Mouse (Mus musculus) midbrain, postnatal 0 days (tissue): ENCODE measurements around the gene Ints7. TPM values are rescaled to one million over a fixed set of nuclear protein-coding genes. Genes with fewer than 3 reads are reported as not detected.

Experiments used
- ATAC-seq: fragments of 200-750 bp; cut with Nextera tagmentation; 2 replicates; pipeline ENCODE4 v1.8.0; 2017; ENCODE audit warnings: moderate number of reproducible peaks, mild to moderate bottlenecking, moderate TSS enrichment, moderate library complexity; ENCODE audit not compliant: low FRiP score
- DNase-seq: peaks from one replicate; pipeline ENCODE4 v3.0.0-alpha.2; 2015; ENCODE audit warnings: low spot score
- H3K27ac ChIP-seq: fragments of 300-500 bp; sonication (generic); 2 replicates; pipeline ENCODE4 v1.5.1; 2014; ENCODE audit warnings: low read depth, mild to moderate bottlenecking, low read length, mixed read lengths
- H3K27me3 ChIP-seq: fragments of 300-500 bp; sonication (generic); 2 replicates; pipeline ENCODE4 v1.6.1; 2014; ENCODE audit warnings: low read length, control low read depth, mixed read lengths; ENCODE audit not compliant: insufficient read depth
- H3K36me3 ChIP-seq: fragments of 300-500 bp; sonication (generic); 2 replicates; pipeline ENCODE4 v1.6.1; 2014; ENCODE audit warnings: low read length, control low read depth, mixed read lengths; ENCODE audit not compliant: insufficient read depth
- H3K4me1 ChIP-seq: fragments of 300-500 bp; sonication (generic); 2 replicates; pipeline ENCODE4 v1.6.1; 2014; ENCODE audit warnings: mild to moderate bottlenecking, control low read depth, antibody characterized with exemption, low read length, mixed read lengths; ENCODE audit not compliant: insufficient read depth
- H3K4me2 ChIP-seq: fragments of 300-500 bp; sonication (generic); 2 replicates; pipeline ENCODE4 v1.6.1; 2014; ENCODE audit warnings: low read depth, mild to moderate bottlenecking, low read length, mixed read lengths; ENCODE audit not compliant: poor library complexity, severe bottlenecking
- H3K4me3 ChIP-seq: fragments of 300-500 bp; sonication (generic); 2 replicates; pipeline ENCODE4 v1.5.1; 2014; ENCODE audit warnings: low read depth, mild to moderate bottlenecking, low read length, moderate library complexity
- H3K9ac ChIP-seq: fragments of 300-500 bp; sonication (generic); replicated peaks from 2 replicates; pipeline ENCODE4 v1.6.1; 2014; ENCODE audit warnings: mild to moderate bottlenecking, low read length, moderate library complexity, mixed read lengths; ENCODE audit not compliant: poor library complexity, severe bottlenecking
- H3K9me3 ChIP-seq: fragments of 300-500 bp; sonication (generic); 2 replicates; pipeline ENCODE4 v1.6.1; 2016; ENCODE audit warnings: low read length, control low read depth
- CTCF ChIP-seq: IDR thresholded peaks from 2 replicates; pipeline ENCODE4 v1.5.1; 2016; ENCODE audit warnings: antibody characterized with exemption, mild to moderate bottlenecking
- WGBS: fragments of 180-500 bp; shearing (Covaris S2); extraction: QIAGEN DNeasy Blood & Tissue Kit; methylation state at CpG from one replicate; pipeline ENCODE4 v1.1.7; 2014; 5-methylcytosine and 5-hydroxymethylcytosine counted together
- polyA plus RNA-seq: library from polyadenylated mRNA; unstranded; fragments of >200 nt; fragmentation: Nextera tagmentation; extraction: Ambion mirVana; gene quantifications from 2 replicates; pipeline ENCODE4 v1.2.1, GENCODE M21; 2015
- total RNA-seq: library from RNA; depleted of rRNA; stranded (reverse); fragments of >200 nt; gene quantifications from 2 replicates; pipeline ENCODE4 v1.2.3, GENCODE M21; 2014

Ints7 gene
- total and polyA plus RNA-seq, 2 experiments from 2014 or later: 27.0 to 33.1 TPM

- ATAC-seq (no peak), DNase-seq (no peak)
- no peaks in the 10 kb centered on the region for H3K27me3 ChIP-seq
- H3K36me3 ChIP-seq: no peaks in the 10 kb centered on the region
- no peak for TF ChIP-seq CTCF
- no peaks in the 10 kb centered on the region for H3K4me1 ChIP-seq
- WGBS: 77% methylated on average over 3 of the region's 3 CpGs
- H3K4me2 ChIP-seq: no peak overlapping the region
- H3K9ac ChIP-seq: no peak overlapping the region
- H3K9me3 ChIP-seq: no peaks in the 10 kb centered on the region
- no peak overlapping the region for H3K27ac ChIP-seq
- H3K4me3 ChIP-seq: no peak overlapping the region
These were observed 63.9 kb downstream of the Ints7 start for GRCm38 (mm10) chr1:191639200-191639807.

GRCm38 (mm10) chr1:191640146-191640545, 64.7 kb downstream of the Ints7 start:
- no peak overlapping the region for H3K27ac ChIP-seq
- 87% methylated on average over 2 of the region's 2 CpGs for WGBS
- TF ChIP-seq CTCF: no peak
- ATAC-seq (no peak), DNase-seq (no peak)
- no peaks in the 10 kb centered on the region for H3K36me3 ChIP-seq
- no peaks in the 10 kb centered on the region for H3K27me3 ChIP-seq
- no peaks in the 10 kb centered on the region for H3K4me1 ChIP-seq
- H3K4me2 ChIP-seq: no peak overlapping the region
- H3K4me3 ChIP-seq: no peak overlapping the region
- no peak overlapping the region for H3K9ac ChIP-seq
- no peaks in the 10 kb centered on the region for H3K9me3 ChIP-seq

- no peak for TF ChIP-seq CTCF
- DNase-seq: no peak
- no peaks in the 10 kb centered on the region for H3K9me3 ChIP-seq
- no peak for ATAC-seq
- 71% methylated on average over 3 of the region's 3 CpGs for WGBS
- no peaks in the 10 kb centered on the region for H3K27me3 ChIP-seq
- H3K4me3 ChIP-seq: no peak overlapping the region
- H3K9ac ChIP-seq: no peak overlapping the region
- H3K36me3 ChIP-seq: no peaks in the 10 kb centered on the region
- no peak overlapping the region for H3K27ac ChIP-seq
- H3K4me2 ChIP-seq: no peak overlapping the region
- no peaks in the 10 kb centered on the region for H3K4me1 ChIP-seq
These were observed 65.4 kb downstream of the Ints7 start for GRCm38 (mm10) chr1:191640848-191641247.

GRCm38 (mm10) chr1:191641438-191641837, 66.0 kb downstream of the Ints7 start:
- no peaks in the 10 kb centered on the region for H3K36me3 ChIP-seq
- no peak overlapping the region for H3K4me3 ChIP-seq
- 20% methylated on average over 2 of the region's 2 CpGs for WGBS
- DNase-seq (no peak), ATAC-seq (no peak)
- H3K4me1 ChIP-seq: no peaks in the 10 kb centered on the region
- no peak overlapping the region for H3K27ac ChIP-seq
- H3K4me2 ChIP-seq: no peak overlapping the region
- no peak for TF ChIP-seq CTCF
- no peaks in the 10 kb centered on the region for H3K9me3 ChIP-seq
- no peaks in the 10 kb centered on the region for H3K27me3 ChIP-seq
- no peak overlapping the region for H3K9ac ChIP-seq

GRCm38 (mm10) chr1:191642903-191643302, 67.5 kb downstream of the Ints7 start:
- no peak for ATAC-seq
- no peak overlapping the region for H3K4me3 ChIP-seq
- DNase-seq: no peak
- no peaks in the 10 kb centered on the region for H3K36me3 ChIP-seq
- H3K4me2 ChIP-seq: no peak overlapping the region
- no peaks in the 10 kb centered on the region for H3K27me3 ChIP-seq
- H3K4me1 ChIP-seq: no peaks in the 10 kb centered on the region
- H3K9ac ChIP-seq: no peak overlapping the region
- WGBS: 45% methylated on average over 4 of the region's 4 CpGs
- H3K27ac ChIP-seq: no peak overlapping the region
- no peak for TF ChIP-seq CTCF
- no peaks in the 10 kb centered on the region for H3K9me3 ChIP-seq

GRCm38 (mm10) chr1:191645921-191646320, 70.5 kb downstream of the Ints7 start:
- TF ChIP-seq CTCF: no peak
- DNase-seq (no peak), ATAC-seq (no peak)
- Histone ChIP-seq H3K9me3 (no peaks in the 10 kb centered on the region), H3K27ac (no peak overlapping the region), H3K4me2 (no peak overlapping the region), H3K4me3 (no peak overlapping the region), H3K9ac (no peak overlapping the region), H3K36me3 (no peaks in the 10 kb centered on the region), H3K27me3 (no peaks in the 10 kb centered on the region), H3K4me1 (no peaks in the 10 kb centered on the region)
- 52% methylated on average over 8 of the region's 8 CpGs for WGBS
